Mouse (Mus musculus): ENCODE measurements around the gene Tmem260.

DNA sequence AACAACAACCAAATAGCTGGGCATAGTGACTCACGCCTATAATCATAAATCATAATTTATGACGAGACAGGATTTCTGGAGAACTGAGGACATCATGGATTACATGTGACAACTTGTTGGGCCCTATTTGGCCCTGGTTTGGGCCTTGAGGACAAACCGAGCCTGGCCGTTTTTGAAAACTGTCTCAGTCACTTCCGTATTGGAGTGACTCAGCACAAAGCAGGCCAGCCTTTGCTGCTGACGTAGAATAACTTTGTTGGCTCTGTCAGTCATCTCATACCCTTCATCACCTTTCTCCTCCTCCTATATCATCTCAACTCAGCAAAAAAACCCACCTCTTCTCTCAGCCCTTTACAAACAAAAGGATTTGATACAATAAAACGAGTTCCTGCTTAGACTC lies 103.8 kb downstream of the Tmem260 start:
- TF ChIP-seq CTCF (IDR thresholded peaks at IDR 0.05; ENCODE audit: control insufficient read depth, insufficient read depth, insufficient read length) = no peak
- TF ChIP-seq MAX (IDR thresholded peaks at IDR 0.05) = no peak
- TF ChIP-seq CEBPB (IDR thresholded peaks at IDR 0.05; ENCODE audit: low read depth) = no peak
- TF ChIP-seq USF1 (IDR thresholded peaks at IDR 0.05; ENCODE audit: low read depth) = no peak
- no peak for TF ChIP-seq MYOG (IDR thresholded peaks at IDR 0.05; ENCODE audit: control insufficient read depth, extremely low read depth, insufficient read length)

Data from C2C12 (cell line).